Mouse (Mus musculus) embryonic facial prominence, embryonic 13.5 days (tissue): ENCODE data around the gene Mpdz. TPM values are rescaled to one million over a fixed set of nuclear protein-coding genes. Genes with fewer than 3 reads are reported as not detected.

Experiments used
- ATAC-seq: fragments of 200-750 bp; cut with Nextera tagmentation; 2 replicates; pipeline ENCODE4 v1.8.0; 2017; ENCODE audit warnings: low read depth; ENCODE audit not compliant: insufficient number of reproducible peaks, insufficient read depth, low FRiP score, low TSS enrichment
- H3K27ac ChIP-seq: fragments of 300-500 bp; sonication (generic); 2 replicates; pipeline ENCODE4 v1.5.1; 2015; ENCODE audit warnings: moderate library complexity, mild to moderate bottlenecking, inconsistent platforms
- H3K27me3 ChIP-seq: fragments of 300-500 bp; sonication (generic); 2 replicates; pipeline ENCODE4 v1.6.1; 2015; ENCODE audit warnings: mild to moderate bottlenecking, inconsistent platforms
- H3K36me3 ChIP-seq: fragments of 300-500 bp; sonication (generic); 2 replicates; pipeline ENCODE4 v1.6.1; 2015; ENCODE audit warnings: mild to moderate bottlenecking, inconsistent platforms
- H3K4me1 ChIP-seq: fragments of 300-500 bp; sonication (generic); 2 replicates; pipeline ENCODE4 v1.6.1; 2015; ENCODE audit warnings: inconsistent platforms
- H3K4me2 ChIP-seq: fragments of 300-500 bp; sonication (generic); 2 replicates; pipeline ENCODE4 v1.6.1; 2015; ENCODE audit warnings: moderate library complexity, mild to moderate bottlenecking, inconsistent platforms
- H3K4me3 ChIP-seq: fragments of 300-500 bp; sonication (generic); 2 replicates; pipeline ENCODE4 v1.5.1; 2015; ENCODE audit warnings: mild to moderate bottlenecking, inconsistent platforms
- H3K9ac ChIP-seq: fragments of 300-500 bp; sonication (generic); 2 replicates; pipeline ENCODE4 v1.6.1; 2015; ENCODE audit warnings: mild to moderate bottlenecking, inconsistent platforms
- H3K9me3 ChIP-seq: fragments of 300-500 bp; sonication (generic); 2 replicates; pipeline ENCODE4 v1.6.1; 2016; ENCODE audit warnings: inconsistent platforms
- WGBS: fragments of 180-500 bp; shearing (Covaris S2); methylation state at CpG from one replicate; pipeline ENCODE4 v1.1.7; 2015; ENCODE audit warnings: mixed read lengths; 5-methylcytosine and 5-hydroxymethylcytosine counted together
- polyA plus RNA-seq: library from polyadenylated mRNA; unstranded; fragments of >200 nt; fragmentation: Nextera tagmentation; extraction: Ambion mirVana; gene quantifications from 2 replicates; pipeline ENCODE4 v1.2.1, GENCODE M21; 2015

The Mpdz gene
- polyA plus RNA-seq, 1 experiment from 2014 or later = 37.6 TPM

- H3K27me3 ChIP-seq = no peaks in the 10 kb centered on the region
- no peak overlapping the region for H3K4me2 ChIP-seq
- ATAC-seq = no peak
- H3K4me3 ChIP-seq = no peak overlapping the region
- no peaks in the 10 kb centered on the region for H3K9me3 ChIP-seq
- peaks cover 46% of the 10 kb centered on the region for H3K36me3 ChIP-seq
- no peaks in the 10 kb centered on the region for H3K4me1 ChIP-seq
- no peak overlapping the region for H3K9ac ChIP-seq
- H3K27ac ChIP-seq = no peak overlapping the region
- 87% methylated on average over 5 of the region's 5 CpGs for WGBS
These were observed 163.2 kb downstream of the Mpdz start for GRCm38 (mm10) chr4:81279451-81279850.

GRCm38 (mm10) chr4:81275957-81276715 is 166.5 kb downstream of the Mpdz start:
- no peak overlapping the region for H3K9ac ChIP-seq
- WGBS = 55% methylated on average over 6 of the region's 6 CpGs
- no peaks in the 10 kb centered on the region for H3K9me3 ChIP-seq
- no peaks in the 10 kb centered on the region for H3K27me3 ChIP-seq
- no peaks in the 10 kb centered on the region for H3K4me1 ChIP-seq
- ATAC-seq = no peak
- H3K4me3 ChIP-seq = no peak overlapping the region
- H3K4me2 ChIP-seq = no peak overlapping the region
- H3K27ac ChIP-seq = no peak overlapping the region
- H3K36me3 ChIP-seq = peaks cover 20% of the 10 kb centered on the region

- WGBS = 96% methylated on average over 2 of the region's 2 CpGs
- H3K27me3 ChIP-seq = no peaks in the 10 kb centered on the region
- ATAC-seq = no peak
These were observed 169.5 kb downstream of the Mpdz start for GRCm38 (mm10) chr4:81273067-81273466.

GRCm38 (mm10) chr4:81252859-81253780 is 189.5 kb downstream of the Mpdz start:
- H3K9ac ChIP-seq = no peak overlapping the region
- no peak overlapping the region for H3K27ac ChIP-seq
- H3K4me1 ChIP-seq = no peaks in the 10 kb centered on the region
- H3K27me3 ChIP-seq = no peaks in the 10 kb centered on the region
- ATAC-seq = no peak
- no peak overlapping the region for H3K4me2 ChIP-seq
- no peak overlapping the region for H3K4me3 ChIP-seq
- WGBS = 72% methylated on average over 6 of the region's 6 CpGs
- no peaks in the 10 kb centered on the region for H3K9me3 ChIP-seq
- H3K36me3 ChIP-seq = no peaks in the 10 kb centered on the region

More at GRCm38 (mm10) chr4:81273067-81273466, 169.5 kb downstream of the Mpdz start:
- Histone ChIP-seq H3K9me3 (no peaks in the 10 kb centered on the region), H3K36me3 (peaks cover 8% of the 10 kb centered on the region; the same call in 1 of the 2 replicates), H3K4me2 (no peak overlapping the region), H3K27ac (no peak overlapping the region), H3K9ac (no peak overlapping the region), H3K4me1 (no peaks in the 10 kb centered on the region), H3K4me3 (no peak overlapping the region)

GRCm38 (mm10) chr4:81252334-81252733 is 190.3 kb downstream of the Mpdz start:
- Histone ChIP-seq H3K4me2 (no peak overlapping the region), H3K4me1 (no peaks in the 10 kb centered on the region), H3K9ac (no peak overlapping the region), H3K4me3 (no peak overlapping the region), H3K36me3 (no peaks in the 10 kb centered on the region), H3K27me3 (no peaks in the 10 kb centered on the region), H3K9me3 (no peaks in the 10 kb centered on the region), H3K27ac (no peak overlapping the region)
- 93% methylated on average over 1 of the region's 1 CpGs for WGBS
- no peak for ATAC-seq

- H3K36me3 ChIP-seq = no peaks in the 10 kb centered on the region
- WGBS = 8% methylated on average over 5 of the region's 5 CpGs
- no peak overlapping the region for H3K4me3 ChIP-seq
- H3K9me3 ChIP-seq = no peaks in the 10 kb centered on the region
- H3K9ac ChIP-seq = no peak overlapping the region
- H3K27me3 ChIP-seq = no peaks in the 10 kb centered on the region
- H3K4me1 ChIP-seq = no peaks in the 10 kb centered on the region
- no peak overlapping the region for H3K4me2 ChIP-seq
- H3K27ac ChIP-seq = no peak overlapping the region
- ATAC-seq = no peak
These were observed 190.7 kb downstream of the Mpdz start for GRCm38 (mm10) chr4:81251934-81252333.

- H3K4me3 ChIP-seq = no peak overlapping the region
- no peak overlapping the region for H3K4me2 ChIP-seq
- 47% methylated on average over 2 of the region's 2 CpGs for WGBS
- no peaks in the 10 kb centered on the region for H3K4me1 ChIP-seq
- H3K36me3 ChIP-seq = no peaks in the 10 kb centered on the region
- no peak overlapping the region for H3K27ac ChIP-seq
- no peak overlapping the region for H3K9ac ChIP-seq
- ATAC-seq = no peak
- H3K9me3 ChIP-seq = no peaks in the 10 kb centered on the region
- no peaks in the 10 kb centered on the region for H3K27me3 ChIP-seq
These were observed 193.4 kb downstream of the Mpdz start for GRCm38 (mm10) chr4:81249245-81249644.

- H3K9me3 ChIP-seq = no peaks in the 10 kb centered on the region
- no peak overlapping the region for H3K4me3 ChIP-seq
- H3K9ac ChIP-seq = no peak overlapping the region
- ATAC-seq = 0 out of 2 replicates have a peak, but pooled peaks have one; percentile 43
- no peaks in the 10 kb centered on the region for H3K27me3 ChIP-seq
- no peak overlapping the region for H3K4me2 ChIP-seq
- no peak overlapping the region for H3K27ac ChIP-seq
- no peaks in the 10 kb centered on the region for H3K36me3 ChIP-seq
- WGBS = 56% methylated on average over 5 of the region's 5 CpGs
- peaks cover 4% of the 10 kb centered on the region; the same call in 1 of the 2 replicates for H3K4me1 ChIP-seq
These were observed 206.4 kb downstream of the Mpdz start for GRCm38 (mm10) chr4:81236227-81236626.
